12 mouse cellular contexts compared by ENCODE assay signal in the genomic region with DNA sequence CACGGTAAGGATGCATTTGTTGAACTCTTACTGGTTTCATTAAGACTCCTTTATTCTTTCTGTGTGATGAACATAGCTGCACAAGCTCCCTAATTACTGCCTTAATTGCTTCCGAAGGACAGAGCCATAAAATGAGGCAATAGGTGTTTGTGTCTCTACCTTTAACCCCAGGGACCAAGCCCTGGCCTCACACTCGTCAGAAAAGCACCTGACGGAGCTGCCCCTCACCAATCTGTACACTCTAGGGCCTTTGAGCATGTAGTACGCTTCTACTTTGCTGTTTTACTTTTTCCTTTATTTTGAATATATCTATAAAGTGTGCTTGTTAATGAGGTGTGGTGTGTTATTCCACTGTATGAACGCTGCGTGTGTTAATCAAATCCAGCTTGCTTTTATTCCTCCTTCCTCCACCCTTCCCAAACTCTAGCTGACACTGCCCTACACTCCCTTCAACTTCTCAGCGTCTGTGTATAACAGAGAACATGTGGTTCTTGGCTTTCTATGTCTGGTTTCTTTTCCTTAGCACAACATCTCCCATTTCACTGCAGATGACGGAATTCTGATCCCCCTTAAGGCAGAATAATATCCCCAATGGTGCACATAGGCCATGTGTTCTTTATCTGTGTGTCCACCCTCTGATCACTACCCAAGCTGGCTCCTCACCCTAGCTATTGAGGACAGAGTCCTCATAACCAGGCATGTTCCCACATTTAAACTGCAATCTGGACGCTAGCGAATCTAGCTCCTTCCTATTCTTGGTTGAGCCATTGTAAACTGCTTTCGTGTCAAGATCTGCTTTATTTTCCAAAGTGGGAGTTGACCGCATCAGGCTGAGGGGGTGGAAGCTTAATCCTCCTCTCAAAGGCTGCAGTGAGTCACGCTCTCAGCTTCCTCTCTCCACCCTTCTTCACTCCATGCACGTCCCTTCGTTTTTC. TPM values are rescaled to one million over a fixed set of nuclear protein-coding genes. Genes with fewer than 3 reads are reported as not detected.
DNase-seq lines count a peak whose midpoint lies in the region; ATAC-seq and TF ChIP-seq lines count a peak whose summit lies in the region.
"Had no signal": no experiment of that assay in that cellular context is flagged by ENCODE, and none has a peak within 500 bp of the region (broad histone marks: within the 10 kb centered on the region; RNA-seq: fewer than 3 reads in every experiment).

No protein-coding gene starts in this region.

- no peaks in the 10 kb centered on the region for H3K27me3 ChIP-seq in kidney, embryonic 16.5 days (ENCODE audit: insufficient read depth, low read length)
- no peaks in the 10 kb centered on the region for H3K27me3 ChIP-seq in limb, embryonic 14.5 days (ENCODE audit: control insufficient read depth, insufficient read depth, low read length)
- H3K27me3 ChIP-seq: neural tube, embryonic 13.5 days had no signal

- TF ChIP-seq POLR2A in limb, embryonic 14.5 days (IDR thresholded peaks at IDR 0.05; ENCODE audit: borderline replicate concordance, extremely low read depth, insufficient read depth, insufficient read length), result no peak

- H3K9ac ChIP-seq in kidney, embryonic 16.5 days (replicated peaks; ENCODE audit: low read length), result no peak overlapping the region
- H3K9ac ChIP-seq in limb, embryonic 14.5 days (ENCODE audit: low read depth, low read length, severe bottlenecking), result no peak overlapping the region; the same call in 1 of the 2 replicates
- H3K9ac ChIP-seq: neural tube, embryonic 13.5 days had no signal

- no peaks in the 10 kb centered on the region for H3K9me3 ChIP-seq in kidney, embryonic 16.5 days (ENCODE audit: low read length)
- H3K9me3 ChIP-seq in limb, embryonic 14.5 days (ENCODE audit: control insufficient read depth, low read length), result no peaks in the 10 kb centered on the region
- H3K9me3 ChIP-seq: G1E; neural tube, embryonic 13.5 days had no signal

- no peak for DNase-seq in kidney, adult 11 months
- DNase-seq in brain, adult 2 months (ENCODE audit: low read depth, low spot score), result peak; percentile 72
- DNase-seq in forelimb bud, embryonic 11.5 days (ENCODE audit: low read depth, low spot score), result peak; percentile 53
- peak; percentile 70 for DNase-seq in limb, embryonic 14.5 days (ENCODE audit: low spot score)
- no peak for DNase-seq in thymus, postnatal 10 days (ENCODE audit: low spot score in 2 of 2)
- DNase-seq in spleen, postnatal 4 days (ENCODE audit: low spot score in 2 of 2), result no peak
- DNase-seq in spleen, adult 18-20 months, result no peak
- DNase-seq: kidney, postnatal 25 days; thymus, postnatal 25 days had no signal

- H3K27ac ChIP-seq in kidney, embryonic 16.5 days (ENCODE audit: low read length), result peak overlapping the region; percentile 36; the same call in 1 of the 2 replicates
- H3K27ac ChIP-seq in limb, embryonic 14.5 days (replicated peaks; ENCODE audit: low read depth, low read length), result peak overlapping the region; percentile 65
- H3K27ac ChIP-seq: neural tube, embryonic 13.5 days had no signal

- H3K4me1 ChIP-seq in kidney, embryonic 16.5 days (ENCODE audit: insufficient read depth, low read length), result peaks cover 8% of the 10 kb centered on the region
- peaks cover 23% of the 10 kb centered on the region for H3K4me1 ChIP-seq in limb, embryonic 14.5 days (ENCODE audit: control insufficient read depth, insufficient read depth, low read length)
- H3K4me1 ChIP-seq: neural tube, embryonic 13.5 days had no signal

- H3K4me2 ChIP-seq in kidney, embryonic 16.5 days (replicated peaks; ENCODE audit: low read depth, low read length), result 0 out of 2 replicates have a peak overlapping the region, but pooled peaks have one; percentile 11
- peak overlapping the region; percentile 26; the same call in 1 of the 2 replicates for H3K4me2 ChIP-seq in limb, embryonic 14.5 days (replicated peaks; ENCODE audit: low read depth, low read length, severe bottlenecking)
- H3K4me2 ChIP-seq: neural tube, embryonic 13.5 days had no signal

- WGBS in kidney, embryonic 16.5 days, result 45% methylated on average over 16 of the region's 16 CpGs
- WGBS in limb, embryonic 14.5 days, result 22% methylated on average over 16 of the region's 16 CpGs

- no peaks in the 10 kb centered on the region for H3K36me3 ChIP-seq in kidney, embryonic 16.5 days (ENCODE audit: insufficient read depth, low read length)
- H3K36me3 ChIP-seq in limb, embryonic 14.5 days (ENCODE audit: control insufficient read depth, insufficient read depth, low read length), result no peaks in the 10 kb centered on the region
- H3K36me3 ChIP-seq: G1E; neural tube, embryonic 13.5 days had no signal

- H3K4me3 ChIP-seq in kidney, embryonic 16.5 days (ENCODE audit: low read length), result no peak overlapping the region
- H3K4me3 ChIP-seq in limb, embryonic 14.5 days (replicated peaks; ENCODE audit: low read length), result no peak overlapping the region
- H3K4me3 ChIP-seq: neural tube, embryonic 13.5 days had no signal

- ATAC-seq in kidney, embryonic 16.5 days (ENCODE audit: low FRiP score, low TSS enrichment), result no peak
- peak; percentile 90 for ATAC-seq in limb, embryonic 14.5 days (ENCODE audit: low FRiP score, low read depth)

RNA-seq across cellular contexts. Expression of a gene that starts 52.5 kb away (rescaled TPM):
- polyA plus RNA-seq in kidney, embryonic 16.5 days (2015; fragmentation: Nextera tagmentation; extraction: Ambion mirVana), result 87.7 and 90.7 TPM in 2 replicates
- 28.3 and 32.5 TPM in 2 replicates for polyA plus RNA-seq in limb, embryonic 14.5 days (2012; rRNA removed)
- 37.4 and 37.6 TPM in 2 replicates for polyA plus RNA-seq in limb, embryonic 14.5 days (2014; fragmentation: Nextera tagmentation; extraction: Ambion mirVana)

Comparison
In these comparisons a context has a peak if more than half of its experiments do, and no peak if none do; other contexts are left out.
1. DNase-seq: peak in brain, adult 2 months (single experiment), forelimb bud, embryonic 11.5 days (single experiment) and limb, embryonic 14.5 days (single experiment); none in kidney, adult 11 months (single experiment), thymus, postnatal 10 days (0 of 2), spleen, postnatal 4 days (0 of 2) and spleen, adult 18-20 months (0 of 2).